Mouse (Mus musculus) midbrain, embryonic 11.5 days (tissue): ENCODE data around the gene Sox5. TPM values are rescaled to one million over a fixed set of nuclear protein-coding genes. Genes with fewer than 3 reads are reported as not detected.

Source experiments
- ATAC-seq: fragments of 200-750 bp; cut with Nextera tagmentation; 2 replicates; pipeline ENCODE4 v1.8.0; 2017; ENCODE audit warnings: moderate TSS enrichment, moderate library complexity; ENCODE audit not compliant: low FRiP score
- DNase-seq: peaks from one replicate; pipeline ENCODE4 v3.0.0; 2015; ENCODE audit warnings: low spot score; ENCODE audit errors: missing footprints
- H3K27ac ChIP-seq: fragments of 300-500 bp; sonication (generic); 2 replicates; pipeline ENCODE4 v1.5.1; 2014; ENCODE audit warnings: low read depth, low read length
- H3K27me3 ChIP-seq: fragments of 300-500 bp; sonication (generic); 2 replicates; pipeline ENCODE4 v1.6.1; 2014; ENCODE audit warnings: mild to moderate bottlenecking, low read length, moderate library complexity, mixed read lengths; ENCODE audit not compliant: control insufficient read depth, insufficient read depth
- H3K36me3 ChIP-seq: fragments of 300-500 bp; sonication (generic); 2 replicates; pipeline ENCODE4 v1.6.1; 2014; ENCODE audit warnings: mild to moderate bottlenecking, low read length, moderate library complexity, mixed read lengths; ENCODE audit not compliant: control insufficient read depth, insufficient read depth
- H3K4me1 ChIP-seq: fragments of 300-500 bp; sonication (generic); 2 replicates; pipeline ENCODE4 v1.6.1; 2014; ENCODE audit warnings: low read length; ENCODE audit not compliant: control insufficient read depth, insufficient read depth
- H3K4me2 ChIP-seq: fragments of 300-500 bp; sonication (generic); 2 replicates; pipeline ENCODE4 v1.6.1; 2014; ENCODE audit warnings: mild to moderate bottlenecking, moderate library complexity
- H3K4me3 ChIP-seq: fragments of 300-500 bp; sonication (generic); 2 replicates; pipeline ENCODE4 v1.5.1; 2014; ENCODE audit warnings: low read depth, low read length
- H3K9ac ChIP-seq: fragments of 300-500 bp; sonication (generic); 2 replicates; pipeline ENCODE4 v1.6.1; 2014; ENCODE audit warnings: low read length
- H3K9me3 ChIP-seq: fragments of 300-500 bp; sonication (generic); 2 replicates; pipeline ENCODE4 v1.6.1; 2016; ENCODE audit warnings: low read length; ENCODE audit not compliant: control insufficient read depth
- WGBS: fragments of 180-500 bp; shearing (Covaris S2); extraction: QIAGEN DNeasy Blood & Tissue Kit; methylation state at CpG from one replicate; pipeline ENCODE4 v1.1.7; 2014; 5-methylcytosine and 5-hydroxymethylcytosine counted together
- polyA plus RNA-seq: library from polyadenylated mRNA; unstranded; fragments of >200 nt; fragmentation: Nextera tagmentation; extraction: Ambion mirVana; gene quantifications from 2 replicates; pipeline ENCODE4 v1.2.1, GENCODE M21; 2014

Gene Sox5
- polyA plus RNA-seq, 1 experiment from 2014 or later: 23.0 TPM

DNA sequence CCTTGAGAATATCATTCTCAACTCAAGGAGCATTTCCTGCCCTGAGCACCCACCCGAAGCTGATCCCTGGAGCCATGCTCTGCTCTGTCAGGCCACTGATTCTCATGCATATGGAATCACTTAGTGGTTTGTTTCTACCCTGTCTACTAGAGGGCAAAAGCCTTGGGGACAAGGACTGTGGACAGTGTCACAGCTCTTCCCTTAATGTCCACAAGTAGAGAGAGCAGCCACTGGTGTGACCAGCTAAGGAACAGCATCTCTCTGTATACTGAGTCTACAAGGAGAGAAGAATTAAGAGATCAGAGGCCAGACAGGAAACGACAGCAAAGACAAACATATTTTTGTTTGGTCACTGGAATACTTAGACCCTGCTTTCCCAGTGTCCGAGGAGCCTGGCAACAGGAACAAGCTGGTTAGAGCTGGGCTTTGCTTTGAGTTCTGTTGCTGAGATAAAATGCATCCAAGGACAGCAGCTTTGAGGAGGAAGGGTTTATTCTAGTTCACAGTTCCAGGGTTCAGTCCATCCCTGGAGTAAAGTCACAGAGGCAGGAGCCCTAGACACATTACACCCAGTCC, 40.6 kb downstream of the Sox5 start:
- Histone ChIP-seq H3K9me3 (no peaks in the 10 kb centered on the region), H3K36me3 (no peaks in the 10 kb centered on the region), H3K4me1 (no peaks in the 10 kb centered on the region), H3K27ac (no peak overlapping the region), H3K4me3 (no peak overlapping the region), H3K4me2 (no peak overlapping the region), H3K27me3 (no peaks in the 10 kb centered on the region), H3K9ac (no peak overlapping the region)
- WGBS: 55% methylated on average over 3 of the region's 3 CpGs
- no peak for DNase-seq
- no peak for ATAC-seq

DNA sequence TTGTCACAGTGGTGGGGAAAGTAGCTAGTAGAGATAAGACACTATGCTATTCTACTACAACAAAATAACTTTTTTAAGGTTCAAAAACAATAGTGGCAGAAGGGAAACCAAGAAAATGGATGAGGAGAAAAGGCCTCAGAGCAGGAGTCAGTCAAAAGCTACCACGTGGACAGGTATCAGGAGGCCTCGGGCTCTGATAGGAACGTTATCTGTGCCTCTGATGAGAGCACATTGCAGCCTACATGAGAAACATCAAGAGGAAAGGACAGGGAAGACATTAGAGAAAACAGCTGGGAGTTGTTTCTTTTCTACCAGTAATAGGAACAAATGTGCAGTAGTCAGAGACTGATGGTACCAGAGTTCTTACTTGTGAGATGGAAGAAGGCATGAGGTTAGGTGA, 41.4 kb downstream of the Sox5 start:
- no peaks in the 10 kb centered on the region for H3K27me3 ChIP-seq
- H3K4me3 ChIP-seq: no peak overlapping the region
- no peaks in the 10 kb centered on the region for H3K4me1 ChIP-seq
- WGBS: 94% methylated on average over 3 of the region's 3 CpGs
- no peak overlapping the region for H3K27ac ChIP-seq
- ATAC-seq (no peak), DNase-seq (no peak)
- no peaks in the 10 kb centered on the region for H3K9me3 ChIP-seq
- H3K9ac ChIP-seq: no peak overlapping the region
- no peak overlapping the region for H3K4me2 ChIP-seq
- no peaks in the 10 kb centered on the region for H3K36me3 ChIP-seq

DNA sequence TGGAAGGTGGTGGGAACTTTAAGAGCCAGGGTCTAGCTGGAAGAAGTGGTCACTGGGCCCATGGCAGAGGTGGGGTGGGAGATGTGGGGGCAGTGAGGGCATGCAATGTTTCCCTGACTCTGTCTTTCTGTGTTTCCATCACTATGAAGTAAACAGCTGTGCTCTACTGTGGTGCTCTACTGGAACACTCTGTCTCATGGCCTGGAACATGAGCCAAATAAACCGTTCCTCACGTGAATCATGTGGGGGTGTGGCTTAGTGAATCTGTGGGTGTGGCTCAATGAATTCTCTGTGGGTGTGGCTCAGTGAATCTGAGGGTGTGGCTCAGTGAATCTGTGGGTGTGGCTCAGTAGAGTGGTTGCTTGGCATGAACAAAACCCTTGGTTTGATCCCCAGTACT, 42.0 kb downstream of the Sox5 start:
- no peak for DNase-seq
- no peaks in the 10 kb centered on the region for H3K27me3 ChIP-seq
- no peak overlapping the region for H3K4me3 ChIP-seq
- no peak for ATAC-seq
- no peak overlapping the region for H3K9ac ChIP-seq
- no peaks in the 10 kb centered on the region for H3K4me1 ChIP-seq
- H3K4me2 ChIP-seq: no peak overlapping the region
- no peak overlapping the region for H3K27ac ChIP-seq
- no peaks in the 10 kb centered on the region for H3K9me3 ChIP-seq
- no peaks in the 10 kb centered on the region for H3K36me3 ChIP-seq
- WGBS: 86% methylated on average over 2 of the region's 2 CpGs

GRCm38 (mm10) chr6:144737786-144738185, 44.0 kb downstream of the Sox5 start:
- H3K27me3 ChIP-seq: no peaks in the 10 kb centered on the region
- H3K4me3 ChIP-seq: no peak overlapping the region
- WGBS: 91% methylated on average over 5 of the region's 5 CpGs
- ATAC-seq (no peak), DNase-seq (peak; percentile 51)
- H3K4me2 ChIP-seq: no peak overlapping the region
- H3K4me1 ChIP-seq: no peaks in the 10 kb centered on the region
- no peak overlapping the region for H3K27ac ChIP-seq
- H3K9ac ChIP-seq: no peak overlapping the region
- no peaks in the 10 kb centered on the region for H3K9me3 ChIP-seq
- H3K36me3 ChIP-seq: no peaks in the 10 kb centered on the region

GRCm38 (mm10) chr6:144731251-144731970, 50.4 kb downstream of the Sox5 start:
- Histone ChIP-seq H3K27ac (no peak overlapping the region), H3K4me2 (no peak overlapping the region), H3K9me3 (no peaks in the 10 kb centered on the region), H3K4me1 (no peaks in the 10 kb centered on the region), H3K36me3 (no peaks in the 10 kb centered on the region), H3K4me3 (no peak overlapping the region), H3K9ac (no peak overlapping the region), H3K27me3 (no peaks in the 10 kb centered on the region)
- 93% methylated on average over 10 of the region's 10 CpGs for WGBS
- peak; percentile 21 for DNase-seq
- ATAC-seq: no peak

DNA sequence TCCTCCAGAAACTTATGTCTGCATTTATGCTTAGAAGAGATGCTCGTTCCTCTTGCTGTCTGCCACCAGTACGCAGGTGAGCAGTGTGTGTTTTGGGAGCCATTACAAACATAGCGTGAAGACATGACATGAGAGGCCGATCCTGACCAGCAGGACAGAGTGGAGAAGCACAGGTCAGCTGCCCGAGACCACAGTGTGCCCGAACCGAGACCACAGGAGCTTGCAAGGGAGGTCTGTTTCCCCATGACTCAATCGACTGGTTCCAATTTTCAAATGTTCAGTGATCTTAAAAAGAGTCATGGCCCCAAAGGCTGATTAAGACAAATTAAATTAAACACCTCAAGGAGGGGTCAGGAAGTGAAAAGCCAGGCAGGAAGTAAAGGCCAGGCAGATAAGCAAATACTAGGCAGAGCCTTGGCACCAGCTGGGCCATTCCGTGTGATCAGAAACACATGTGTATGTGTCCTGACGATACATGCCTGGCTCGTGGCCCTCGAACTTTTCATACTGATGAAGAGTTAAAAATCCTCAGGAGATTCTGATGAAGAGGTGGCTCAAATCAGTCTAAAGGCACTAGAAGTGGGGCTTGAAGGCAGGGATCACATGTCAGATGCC, 58.1 kb downstream of the Sox5 start:
- no peaks in the 10 kb centered on the region for H3K36me3 ChIP-seq
- H3K27ac ChIP-seq: no peak overlapping the region
- no peak overlapping the region for H3K9ac ChIP-seq
- WGBS: 80% methylated on average over 12 of the region's 12 CpGs
- H3K9me3 ChIP-seq: no peaks in the 10 kb centered on the region
- H3K4me2 ChIP-seq: no peak overlapping the region
- H3K27me3 ChIP-seq: no peaks in the 10 kb centered on the region
- H3K4me3 ChIP-seq: no peak overlapping the region
- DNase-seq (peak; percentile 61), ATAC-seq (no peak)
- no peaks in the 10 kb centered on the region for H3K4me1 ChIP-seq

GRCm38 (mm10) chr6:144723024-144723423, 58.8 kb downstream of the Sox5 start:
- Histone ChIP-seq H3K27me3 (no peaks in the 10 kb centered on the region), H3K4me1 (no peaks in the 10 kb centered on the region), H3K9ac (no peak overlapping the region), H3K9me3 (no peaks in the 10 kb centered on the region), H3K36me3 (no peaks in the 10 kb centered on the region), H3K4me3 (no peak overlapping the region), H3K4me2 (no peak overlapping the region), H3K27ac (no peak overlapping the region)
- DNase-seq (peak; percentile 2), ATAC-seq (no peak)
- WGBS: 87% methylated on average over 5 of the region's 5 CpGs

- Histone ChIP-seq H3K36me3 (no peaks in the 10 kb centered on the region), H3K4me1 (no peaks in the 10 kb centered on the region), H3K4me2 (no peak overlapping the region), H3K27me3 (no peaks in the 10 kb centered on the region), H3K27ac (no peak overlapping the region), H3K9me3 (no peaks in the 10 kb centered on the region), H3K4me3 (no peak overlapping the region), H3K9ac (no peak overlapping the region)
- DNase-seq: peak; percentile 80
- 96% methylated on average over 13 of the region's 13 CpGs for WGBS
- no peak for ATAC-seq
These were observed 60.9 kb downstream of the Sox5 start for GRCm38 (mm10) chr6:144720846-144721245.

GRCm38 (mm10) chr6:144716376-144716775, 65.4 kb downstream of the Sox5 start:
- Histone ChIP-seq H3K36me3 (no peaks in the 10 kb centered on the region), H3K4me2 (no peak overlapping the region), H3K9ac (no peak overlapping the region), H3K4me3 (no peak overlapping the region), H3K27ac (no peak overlapping the region), H3K9me3 (no peaks in the 10 kb centered on the region), H3K4me1 (0 out of 2 replicates have a peak, but pooled peaks cover 3% of the 10 kb centered on the region), H3K27me3 (no peaks in the 10 kb centered on the region)
- DNase-seq (peak; percentile 12), ATAC-seq (no peak)
- 76% methylated on average over 1 of the region's 1 CpGs for WGBS
